Mouse (Mus musculus): ENCODE measurements around the gene Tctn1. TPM values are rescaled to one million over a fixed set of nuclear protein-coding genes. Genes with fewer than 3 reads are reported as not detected.
A peak's percentile ranks its signal among the peaks of the same experiment; 100 is the strongest.

Tctn1 gene
- total and polyA plus RNA-seq, 2 experiments from 2014 or later: 5.8 to 30.0 TPM

- no peak for DNase-seq (ENCODE audit: low spot score)
- Histone ChIP-seq H3K4me3 (ENCODE audit: low read depth, low read length) (no peak overlapping the region), H3K36me3 (ENCODE audit: insufficient read depth, low read length) (no peaks in the 10 kb centered on the region), H3K27ac (ENCODE audit: low read depth, low read length) (no peak overlapping the region), H3K4me1 (ENCODE audit: insufficient read depth, low read length) (no peaks in the 10 kb centered on the region), H3K4me2 (ENCODE audit: low read depth, low read length, poor library complexity, severe bottlenecking) (no peak overlapping the region), H3K9ac (replicated peaks; ENCODE audit: low read length, poor library complexity, severe bottlenecking) (no peak overlapping the region), H3K9me3 (ENCODE audit: low read length) (no peaks in the 10 kb centered on the region), H3K27me3 (ENCODE audit: insufficient read depth, low read length) (no peaks in the 10 kb centered on the region)
- no peak for TF ChIP-seq CTCF (IDR thresholded peaks at IDR 0.05)
- 83% methylated on average over 7 of the region's 7 CpGs for WGBS
- no peak for ATAC-seq (ENCODE audit: low FRiP score)
Observed at GRCm38 (mm10) chr5:122278946-122279345, 14.7 kb upstream of the Tctn1 start.

GRCm38 (mm10) chr5:122274785-122275184 is 10.5 kb upstream of the Tctn1 start:
- Histone ChIP-seq H3K36me3 (ENCODE audit: insufficient read depth, low read length) (no peaks in the 10 kb centered on the region), H3K9ac (replicated peaks; ENCODE audit: low read length, poor library complexity, severe bottlenecking) (no peak overlapping the region), H3K4me2 (ENCODE audit: low read depth, low read length, poor library complexity, severe bottlenecking) (no peak overlapping the region), H3K27ac (ENCODE audit: low read depth, low read length) (no peak overlapping the region), H3K27me3 (ENCODE audit: insufficient read depth, low read length) (no peaks in the 10 kb centered on the region), H3K4me1 (ENCODE audit: insufficient read depth, low read length) (no peaks in the 10 kb centered on the region), H3K4me3 (ENCODE audit: low read depth, low read length) (no peak overlapping the region), H3K9me3 (ENCODE audit: low read length) (no peaks in the 10 kb centered on the region)
- no peak for TF ChIP-seq CTCF (IDR thresholded peaks at IDR 0.05)
- WGBS: 10% methylated on average over 5 of the region's 5 CpGs
- DNase-seq (ENCODE audit: low spot score) (no peak), ATAC-seq (ENCODE audit: low FRiP score) (no peak)

GRCm38 (mm10) chr5:122272821-122273220 is 8.6 kb upstream of the Tctn1 start:
- H3K27ac ChIP-seq (ENCODE audit: low read depth, low read length): no peak overlapping the region
- H3K27me3 ChIP-seq (ENCODE audit: insufficient read depth, low read length): no peaks in the 10 kb centered on the region
- DNase-seq (ENCODE audit: low spot score) (no peak), ATAC-seq (ENCODE audit: low FRiP score) (no peak)
- H3K4me2 ChIP-seq (ENCODE audit: low read depth, low read length, poor library complexity, severe bottlenecking): no peak overlapping the region
- no peak overlapping the region for H3K9ac ChIP-seq (replicated peaks; ENCODE audit: low read length, poor library complexity, severe bottlenecking)
- TF ChIP-seq CTCF (IDR thresholded peaks at IDR 0.05): no peak
- H3K4me1 ChIP-seq (ENCODE audit: insufficient read depth, low read length): no peaks in the 10 kb centered on the region
- 89% methylated on average over 5 of the region's 5 CpGs for WGBS
- H3K4me3 ChIP-seq (ENCODE audit: low read depth, low read length): no peak overlapping the region
- H3K9me3 ChIP-seq (ENCODE audit: low read length): no peaks in the 10 kb centered on the region
- no peaks in the 10 kb centered on the region for H3K36me3 ChIP-seq (ENCODE audit: insufficient read depth, low read length)

- Histone ChIP-seq H3K4me3 (ENCODE audit: low read depth, low read length) (no peak overlapping the region), H3K9me3 (ENCODE audit: low read length) (no peaks in the 10 kb centered on the region), H3K4me2 (ENCODE audit: low read depth, low read length, poor library complexity, severe bottlenecking) (no peak overlapping the region), H3K4me1 (ENCODE audit: insufficient read depth, low read length) (no peaks in the 10 kb centered on the region), H3K9ac (replicated peaks; ENCODE audit: low read length, poor library complexity, severe bottlenecking) (no peak overlapping the region), H3K27me3 (ENCODE audit: insufficient read depth, low read length) (no peaks in the 10 kb centered on the region), H3K36me3 (ENCODE audit: insufficient read depth, low read length) (no peaks in the 10 kb centered on the region), H3K27ac (ENCODE audit: low read depth, low read length) (no peak overlapping the region)
- WGBS: 75% methylated on average over 12 of the region's 12 CpGs
- no peak for TF ChIP-seq CTCF (IDR thresholded peaks at IDR 0.05)
- no peak for ATAC-seq (ENCODE audit: low FRiP score)
- DNase-seq (ENCODE audit: low spot score): no peak
Observed at GRCm38 (mm10) chr5:122268858-122269604, 4.8 kb upstream of the Tctn1 start.

GRCm38 (mm10) chr5:122267899-122268298 is 3.6 kb upstream of the Tctn1 start:
- WGBS: 26% methylated on average over 5 of the region's 5 CpGs
- Histone ChIP-seq H3K4me2 (ENCODE audit: low read depth, low read length, poor library complexity, severe bottlenecking) (no peak overlapping the region), H3K9me3 (ENCODE audit: low read length) (no peaks in the 10 kb centered on the region), H3K27me3 (ENCODE audit: insufficient read depth, low read length) (no peaks in the 10 kb centered on the region), H3K4me1 (ENCODE audit: insufficient read depth, low read length) (no peaks in the 10 kb centered on the region; the same call in 1 of the 2 replicates), H3K36me3 (ENCODE audit: insufficient read depth, low read length) (no peaks in the 10 kb centered on the region), H3K27ac (ENCODE audit: low read depth, low read length) (no peak overlapping the region), H3K9ac (replicated peaks; ENCODE audit: low read length, poor library complexity, severe bottlenecking) (no peak overlapping the region), H3K4me3 (ENCODE audit: low read depth, low read length) (no peak overlapping the region)
- no peak for ATAC-seq (ENCODE audit: low FRiP score)
- peak; percentile 62 for DNase-seq (ENCODE audit: low spot score)
- peak; percentile 85 for TF ChIP-seq CTCF (IDR thresholded peaks at IDR 0.05)

- ATAC-seq (ENCODE audit: low FRiP score) (no peak), DNase-seq (ENCODE audit: low spot score) (no peak)
- no peak overlapping the region for H3K27ac ChIP-seq (ENCODE audit: low read depth, low read length)
- H3K9me3 ChIP-seq (ENCODE audit: low read length): no peaks in the 10 kb centered on the region
- no peaks in the 10 kb centered on the region; the same call in 1 of the 2 replicates for H3K4me1 ChIP-seq (ENCODE audit: insufficient read depth, low read length)
- H3K4me2 ChIP-seq (ENCODE audit: low read depth, low read length, poor library complexity, severe bottlenecking): no peak overlapping the region
- H3K36me3 ChIP-seq (ENCODE audit: insufficient read depth, low read length): no peaks in the 10 kb centered on the region
- H3K4me3 ChIP-seq (ENCODE audit: low read depth, low read length): no peak overlapping the region
- H3K9ac ChIP-seq (replicated peaks; ENCODE audit: low read length, poor library complexity, severe bottlenecking): no peak overlapping the region
- H3K27me3 ChIP-seq (ENCODE audit: insufficient read depth, low read length): no peaks in the 10 kb centered on the region
- TF ChIP-seq CTCF (IDR thresholded peaks at IDR 0.05): no peak
- WGBS: 81% methylated on average over 7 of the region's 7 CpGs
Observed at GRCm38 (mm10) chr5:122267136-122267535, 2.9 kb upstream of the Tctn1 start.

All from midbrain, postnatal 0 days (tissue).